33 mouse cellular contexts compared by ENCODE assay signal in the genomic region with DNA sequence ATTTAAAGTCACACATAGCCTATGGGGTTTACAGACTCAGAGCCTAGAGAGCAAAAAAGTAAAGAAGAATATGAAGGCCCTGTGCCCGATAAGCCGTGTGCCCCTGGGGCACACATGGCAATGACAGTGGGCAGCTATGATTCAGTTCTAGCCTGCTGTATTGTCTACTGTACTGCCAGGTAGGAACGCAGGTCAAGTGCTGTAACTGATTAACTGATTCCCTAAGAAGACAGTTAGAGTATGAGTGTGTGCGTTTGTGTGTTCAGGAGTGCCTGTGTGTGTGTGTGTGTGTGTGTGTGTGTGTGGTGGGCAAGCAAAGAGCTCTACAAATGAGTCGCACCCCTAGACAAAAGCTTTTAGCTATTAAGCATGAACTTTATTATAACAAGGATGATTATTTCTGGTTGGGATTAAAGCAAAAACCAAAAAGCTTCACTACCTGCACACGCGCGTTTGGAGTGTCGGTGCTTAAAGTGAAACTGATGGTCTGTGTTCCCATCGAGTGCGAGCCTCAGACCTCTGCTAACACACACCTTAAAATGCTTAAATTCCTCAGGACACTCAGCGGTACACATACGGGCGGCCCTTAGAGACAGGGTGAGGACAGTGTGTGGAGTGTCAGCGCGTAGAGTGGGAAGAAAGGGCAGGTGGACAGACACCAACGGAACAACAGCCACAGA. TPM values are rescaled to one million over a fixed set of nuclear protein-coding genes. Genes with fewer than 3 reads are reported as not detected.
DNase-seq lines count a peak whose midpoint lies in the region; ATAC-seq and TF ChIP-seq lines count a peak whose summit lies in the region.
"Had no signal": no experiment of that assay in that cellular context is flagged by ENCODE, and none has a peak within 500 bp of the region (broad histone marks: within the 10 kb centered on the region; RNA-seq: fewer than 3 reads in every experiment).

No protein-coding gene starts in this region.

- H3K4me3 ChIP-seq in liver, adult 2 months (ENCODE audit: insufficient read depth, low read depth, low read length), result peak overlapping the region; percentile 16; the same call in 1 of the 2 replicates
- H3K4me3 ChIP-seq in liver, embryonic 15.5 days (replicated peaks), result no peak overlapping the region
- H3K4me3 ChIP-seq in lung, embryonic 14.5 days (ENCODE audit: low read depth, low read length), result no peak overlapping the region
- H3K4me3 ChIP-seq: forebrain, embryonic 13.5 days; hindbrain, embryonic 12.5 days; limb, embryonic 10.5 days; limb, embryonic 15.5 days; midbrain, embryonic 12.5 days had no signal

- peaks cover 13% of the 10 kb centered on the region for H3K4me1 ChIP-seq in liver, adult 2 months (ENCODE audit: control insufficient read depth, insufficient read depth, low read length)
- peaks cover 44% of the 10 kb centered on the region for H3K4me1 ChIP-seq in liver, embryonic 15.5 days (replicated peaks)
- no peaks in the 10 kb centered on the region for H3K4me1 ChIP-seq in lung, embryonic 14.5 days (ENCODE audit: insufficient read depth)
- H3K4me1 ChIP-seq: forebrain, embryonic 13.5 days; limb, embryonic 15.5 days; midbrain, embryonic 12.5 days had no signal

- no peaks in the 10 kb centered on the region for H3K36me3 ChIP-seq in liver, adult 2 months (ENCODE audit: control insufficient read depth, insufficient read depth, low read length)
- H3K36me3 ChIP-seq in liver, embryonic 15.5 days (replicated peaks), result peaks cover 18% of the 10 kb centered on the region
- no peaks in the 10 kb centered on the region for H3K36me3 ChIP-seq in lung, embryonic 14.5 days (ENCODE audit: insufficient read depth)
- H3K36me3 ChIP-seq: hindbrain, embryonic 12.5 days; limb, embryonic 10.5 days; limb, embryonic 15.5 days; midbrain, embryonic 12.5 days had no signal

- 40% methylated on average over 17 of the region's 17 CpGs for WGBS in liver, adult 2 months
- WGBS in liver, embryonic 15.5 days (ENCODE audit: insufficient replicate concordance), result 82% methylated on average over 17 of the region's 17 CpGs
- WGBS in lung, embryonic 14.5 days, result 67% methylated on average over 17 of the region's 17 CpGs

- no peaks in the 10 kb centered on the region for H3K79me2 ChIP-seq in liver, adult 2 months (ENCODE audit: control insufficient read depth, insufficient read depth, low read length)

- no peaks in the 10 kb centered on the region for H3K27me3 ChIP-seq in liver, adult 2 months (ENCODE audit: control insufficient read depth, insufficient read depth, low read length)
- H3K27me3 ChIP-seq in liver, embryonic 15.5 days, result no peaks in the 10 kb centered on the region
- no peaks in the 10 kb centered on the region for H3K27me3 ChIP-seq in lung, embryonic 14.5 days (ENCODE audit: insufficient read depth, low read length)
- H3K27me3 ChIP-seq: forebrain, embryonic 13.5 days; hindbrain, embryonic 12.5 days; limb, embryonic 15.5 days; midbrain, embryonic 12.5 days had no signal

- H3K9ac ChIP-seq in liver, adult 2 months (ENCODE audit: low read depth, low read length), result peak overlapping the region; percentile 36
- no peak overlapping the region for H3K9ac ChIP-seq in liver, embryonic 15.5 days
- no peak overlapping the region for H3K9ac ChIP-seq in lung, embryonic 14.5 days
- H3K9ac ChIP-seq: forebrain, embryonic 13.5 days; hindbrain, embryonic 12.5 days; limb, embryonic 15.5 days; midbrain, embryonic 12.5 days had no signal

- no peaks in the 10 kb centered on the region for H3K9me3 ChIP-seq in liver, embryonic 15.5 days (replicated peaks)
- 0 out of 2 replicates have a peak, but pooled peaks cover 3% of the 10 kb centered on the region for H3K9me3 ChIP-seq in lung, embryonic 14.5 days (ENCODE audit: low read depth, low read length)
- H3K9me3 ChIP-seq: forebrain, embryonic 13.5 days; hindbrain, embryonic 12.5 days; limb, embryonic 10.5 days; limb, embryonic 15.5 days; midbrain, embryonic 12.5 days had no signal

- H3K27ac ChIP-seq in liver, adult 2 months (replicated peaks; ENCODE audit: insufficient read depth, low read depth, low read length), result peak overlapping the region; percentile 70
- H3K27ac ChIP-seq in liver, embryonic 15.5 days (replicated peaks), result 0 out of 2 replicates have a peak overlapping the region, but pooled peaks have one; percentile 2
- peak overlapping the region; percentile 40; the same call in 1 of the 2 replicates for H3K27ac ChIP-seq in lung, embryonic 14.5 days (ENCODE audit: low read depth)
- H3K27ac ChIP-seq: forebrain, embryonic 13.5 days; hindbrain, embryonic 12.5 days; hindbrain, postnatal 0 days; limb, embryonic 10.5 days; limb, embryonic 15.5 days; midbrain, embryonic 12.5 days had no signal

- intact Hi-C loops in gastrocnemius, postnatal 36 days (cut with DNase I), result no loop called here

- TF ChIP-seq CTCF in liver, adult 2 months (IDR thresholded peaks at IDR 0.05; ENCODE audit: low read depth, low read length), result no peak
- TF ChIP-seq CTCF in lung, embryonic 14.5 days (IDR thresholded peaks at IDR 0.05; ENCODE audit: low read depth), result no peak

- no peak for TF ChIP-seq POLR2A in liver, adult 2 months (IDR thresholded peaks at IDR 0.05; ENCODE audit: extremely low read depth, insufficient read depth, low read length)

- ATAC-seq in liver, embryonic 15.5 days (ENCODE audit: insufficient read depth), result no peak
- ATAC-seq in lung, embryonic 14.5 days (ENCODE audit: insufficient read depth), result no peak
- ATAC-seq: activated CD4-positive, CD25-positive, alpha-beta regulatory T cell, adult 4 months; forebrain, embryonic 13.5 days; hindbrain, postnatal 0 days; intestine, postnatal 0 days had no signal

- DNase-seq in liver, adult 2 months (ENCODE audit: extremely low read depth, low read depth, low spot score), result peak; percentile 94
- no peak for DNase-seq in liver
- DNase-seq in lung, embryonic 14.5 days, result peak; percentile 34
- peak; percentile 52 for DNase-seq in lung, postnatal 36 days
- DNase-seq in left cerebral cortex, adult 11 months (ENCODE audit: low spot score), result no peak
- no peak for DNase-seq in gastrocnemius, postnatal 36 days
- DNase-seq in Muller cell, postnatal 12 days (ENCODE audit: inconsistent ontology term), result no peak
- DNase-seq: adrenal gland, adult 2 months; cerebellum, adult 8-10 months; cerebellum, postnatal 36 days; gastrocnemius, postnatal 25 days; heart, adult 18-20 months; heart, postnatal 36 days had no signal

- no peak overlapping the region for H3K4me2 ChIP-seq in liver, embryonic 15.5 days
- H3K4me2 ChIP-seq in lung, embryonic 14.5 days, result peak overlapping the region; percentile 40; the same call in 1 of the 2 replicates
- H3K4me2 ChIP-seq: forebrain, embryonic 13.5 days; heart, embryonic 11.5 days; hindbrain, embryonic 12.5 days; limb, embryonic 15.5 days; midbrain, embryonic 12.5 days had no signal

RNA-seq across cellular contexts. Expression of gene Higd1c, which starts 23.3 kb away (rescaled TPM):
- not detected in 2 replicates for total RNA-seq in liver, adult 2 months (2014; rRNA removed)
- polyA plus RNA-seq in liver, adult 2 months (2012; rRNA removed), result not detected in 2 replicates
- polyA plus RNA-seq in liver, embryonic 15.5 days (2015; fragmentation: Nextera tagmentation; extraction: Ambion mirVana), result not detected in 2 replicates
- polyA plus RNA-seq in lung, embryonic 14.5 days (2014; fragmentation: Nextera tagmentation; extraction: Ambion mirVana), result 0.38 TPM in 1 of 2 replicates, not detected in the other
- not detected for total RNA-seq in gastrocnemius, postnatal 36 days (2021)
- total RNA-seq: gastrocnemius, adult 18-20 months; gastrocnemius, postnatal 25 days; heart, adult 18-20 months; heart, postnatal 36 days; hindbrain, postnatal 0 days; layer of hippocampus, adult 8-10 months; layer of hippocampus, postnatal 25 days; megakaryocyte, adult 5-6 weeks; midbrain, postnatal 0 days had no signal
- polyA plus RNA-seq: activated CD4-positive, CD25-positive, alpha-beta regulatory T cell, adult 4 months; adrenal gland, adult 2 months; embryonic facial prominence, embryonic 11.5 days; forebrain, embryonic 13.5 days; heart, embryonic 11.5 days; heart, embryonic 16.5 days; hindbrain, embryonic 12.5 days; hindbrain, postnatal 0 days; intestine, postnatal 0 days; limb, embryonic 10.5 days; limb, embryonic 15.5 days; midbrain, embryonic 12.5 days; midbrain, postnatal 0 days; neural tube, embryonic 14.5 days; stomach, embryonic 14.5 days had no signal

RNA-seq across cellular contexts. Expression of gene Gm5475, which starts 34.3 kb away (rescaled TPM):
- not detected in 2 replicates for total RNA-seq in liver, adult 2 months (2014; rRNA removed)
- not detected in 2 replicates for polyA plus RNA-seq in liver, adult 2 months (2012; rRNA removed)
- 0.05 TPM in 2 replicates for polyA plus RNA-seq in liver, embryonic 15.5 days (2015; fragmentation: Nextera tagmentation; extraction: Ambion mirVana)
- not detected in 2 replicates for polyA plus RNA-seq in lung, embryonic 14.5 days (2014; fragmentation: Nextera tagmentation; extraction: Ambion mirVana)
- total RNA-seq in gastrocnemius, postnatal 36 days (2021), result not detected
- total RNA-seq: adrenal gland, adult 2 months; gastrocnemius, postnatal 25 days; heart, adult 18-20 months; heart, postnatal 36 days; hindbrain, postnatal 0 days; layer of hippocampus, adult 8-10 months; layer of hippocampus, postnatal 25 days; megakaryocyte, adult 5-6 weeks; midbrain, postnatal 0 days had no signal
- polyA plus RNA-seq: forebrain, embryonic 13.5 days; heart, embryonic 11.5 days; heart, embryonic 16.5 days; hindbrain, embryonic 12.5 days; neural tube, embryonic 14.5 days; stomach, embryonic 14.5 days had no signal

RNA-seq across cellular contexts. Expression of gene Mettl7a2, which starts 34.7 kb away (rescaled TPM):
- total RNA-seq in liver, adult 2 months (2014; rRNA removed), result 0.13 TPM in 1 of 2 replicates, not detected in the other
- 0.05 and 0.18 TPM in 2 replicates for polyA plus RNA-seq in liver, adult 2 months (2012; rRNA removed)
- polyA plus RNA-seq in liver, embryonic 15.5 days (2015; fragmentation: Nextera tagmentation; extraction: Ambion mirVana), result not detected in 2 replicates
- not detected in 2 replicates for polyA plus RNA-seq in lung, embryonic 14.5 days (2014; fragmentation: Nextera tagmentation; extraction: Ambion mirVana)
- total RNA-seq in gastrocnemius, postnatal 36 days (2021), result under 1 TPM; 0.20 to 0.25 TPM
- total RNA-seq: hindbrain, postnatal 0 days; megakaryocyte, adult 5-6 weeks; midbrain, postnatal 0 days had no signal
- polyA plus RNA-seq: activated CD4-positive, CD25-positive, alpha-beta regulatory T cell, adult 4 months; adrenal gland, adult 2 months; embryonic facial prominence, embryonic 11.5 days; forebrain, embryonic 13.5 days; heart, embryonic 11.5 days; heart, embryonic 16.5 days; hindbrain, embryonic 12.5 days; hindbrain, postnatal 0 days; intestine, postnatal 0 days; kidney, embryonic 14.5 days; limb, embryonic 10.5 days; limb, embryonic 15.5 days; midbrain, embryonic 12.5 days; midbrain, postnatal 0 days; neural tube, embryonic 14.5 days; stomach, embryonic 14.5 days had no signal

RNA-seq across cellular contexts. Expression of gene Methig1, which starts 34.7 kb away (rescaled TPM):
- total RNA-seq in liver, adult 2 months (2014; rRNA removed), result not detected in 2 replicates
- 0.15 TPM in 1 of 2 replicates, not detected in the other for polyA plus RNA-seq in liver, adult 2 months (2012; rRNA removed)
- 0.17 and 0.25 TPM in 2 replicates for polyA plus RNA-seq in liver, embryonic 15.5 days (2015; fragmentation: Nextera tagmentation; extraction: Ambion mirVana)
- polyA plus RNA-seq in lung, embryonic 14.5 days (2014; fragmentation: Nextera tagmentation; extraction: Ambion mirVana), result not detected in 2 replicates
- not detected for total RNA-seq in gastrocnemius, postnatal 36 days (2021)
- total RNA-seq: gastrocnemius, adult 18-20 months; gastrocnemius, postnatal 25 days; heart, adult 18-20 months; heart, postnatal 36 days; layer of hippocampus, adult 8-10 months; layer of hippocampus, postnatal 25 days; megakaryocyte, adult 5-6 weeks; midbrain, postnatal 0 days had no signal
- polyA plus RNA-seq: activated CD4-positive, CD25-positive, alpha-beta regulatory T cell, adult 4 months; adrenal gland, adult 2 months; forebrain, embryonic 13.5 days; heart, embryonic 11.5 days; heart, embryonic 16.5 days; hindbrain, embryonic 12.5 days; hindbrain, postnatal 0 days; intestine, postnatal 0 days; limb, embryonic 15.5 days; midbrain, embryonic 12.5 days; midbrain, postnatal 0 days had no signal

RNA-seq across cellular contexts. Expression of gene Slc11a2, which starts 37.2 kb away (rescaled TPM):
- 14.5 and 22.3 TPM in 2 replicates for total RNA-seq in liver, adult 2 months (2014; rRNA removed)
- 23.2 and 25.2 TPM in 2 replicates for polyA plus RNA-seq in liver, adult 2 months (2012; rRNA removed)
- 39.7 and 43.9 TPM in 2 replicates for polyA plus RNA-seq in liver, embryonic 15.5 days (2015; fragmentation: Nextera tagmentation; extraction: Ambion mirVana)
- polyA plus RNA-seq in lung, embryonic 14.5 days (2014; fragmentation: Nextera tagmentation; extraction: Ambion mirVana), result 17.8 and 21.6 TPM in 2 replicates
- 10 to 100 TPM; 37.5 to 48.9 TPM for total RNA-seq in gastrocnemius, postnatal 36 days (2021)

Comparison
In these comparisons a context has a peak if more than half of its experiments do, and no peak if none do; other contexts are left out.
1. DNase-seq: peak in liver, adult 2 months (single experiment), lung, embryonic 14.5 days (single experiment) and lung, postnatal 36 days (single experiment); none in liver (single experiment), left cerebral cortex, adult 11 months (single experiment), gastrocnemius, postnatal 36 days (0 of 2) and Muller cell, postnatal 12 days (single experiment).
2. H3K27ac ChIP-seq: peak in every context shown above with its lines; median percentile 70 in liver, adult 2 months; 40 in lung, embryonic 14.5 days; 2 in liver, embryonic 15.5 days.